Mouse (Mus musculus): ENCODE data around the gene Gm3045. TPM values are rescaled to one million over a fixed set of nuclear protein-coding genes. Genes with fewer than 3 reads are reported as not detected.
A peak's percentile ranks its signal among the peaks of the same experiment; 100 is the strongest.

Gm3045 gene
- polyA plus RNA-seq, 1 experiment from 2014 or later = not detected

GRCm38 (mm10) chr13:56404511-56405140, 21.8 kb upstream of the Gm3045 start:
- H3K4me1 ChIP-seq (replicated peaks; ENCODE audit: control insufficient read depth, insufficient read depth, low read length) = no peaks in the 10 kb centered on the region
- no peak overlapping the region for H3K27ac ChIP-seq (ENCODE audit: low read length)
- no peak overlapping the region for H3K4me3 ChIP-seq (ENCODE audit: low read length)
- no peaks in the 10 kb centered on the region for H3K36me3 ChIP-seq (ENCODE audit: control insufficient read depth, insufficient read depth, low read length)
- no peaks in the 10 kb centered on the region for H3K27me3 ChIP-seq (ENCODE audit: control insufficient read depth, insufficient read depth, low read depth, low read length)
- no peak overlapping the region for H3K4me2 ChIP-seq (ENCODE audit: low read depth, low read length)
- WGBS = 63% methylated on average over 6 of the region's 6 CpGs
- no peak for ATAC-seq (ENCODE audit: low read depth)
- no peak overlapping the region for H3K9ac ChIP-seq (ENCODE audit: low read length)
- no peaks in the 10 kb centered on the region for H3K9me3 ChIP-seq (ENCODE audit: control insufficient read depth, low read length)

GRCm38 (mm10) chr13:56412286-56412873, 14.0 kb upstream of the Gm3045 start:
- WGBS = 70% methylated on average over 9 of the region's 9 CpGs
- no peak overlapping the region for H3K4me2 ChIP-seq (ENCODE audit: low read depth, low read length)
- no peaks in the 10 kb centered on the region for H3K36me3 ChIP-seq (ENCODE audit: control insufficient read depth, insufficient read depth, low read length)
- H3K4me3 ChIP-seq (ENCODE audit: low read length) = no peak overlapping the region
- ATAC-seq (ENCODE audit: low read depth) = no peak
- no peaks in the 10 kb centered on the region for H3K4me1 ChIP-seq (replicated peaks; ENCODE audit: control insufficient read depth, insufficient read depth, low read length)
- no peak overlapping the region for H3K9ac ChIP-seq (ENCODE audit: low read length)
- no peak overlapping the region for H3K27ac ChIP-seq (ENCODE audit: low read length)
- H3K9me3 ChIP-seq (ENCODE audit: control insufficient read depth, low read length) = peaks cover 7% of the 10 kb centered on the region
- no peaks in the 10 kb centered on the region for H3K27me3 ChIP-seq (ENCODE audit: control insufficient read depth, insufficient read depth, low read depth, low read length)

GRCm38 (mm10) chr13:56418685-56419483, 7.5 kb upstream of the Gm3045 start:
- ATAC-seq (ENCODE audit: low read depth) = peak; percentile 78

GRCm38 (mm10) chr13:56419538-56419937, 6.9 kb upstream of the Gm3045 start:
- Histone ChIP-seq H3K9me3 (ENCODE audit: control insufficient read depth, low read length) (no peaks in the 10 kb centered on the region), H3K4me3 (ENCODE audit: low read length) (no peak overlapping the region), H3K36me3 (ENCODE audit: control insufficient read depth, insufficient read depth, low read length) (no peaks in the 10 kb centered on the region), H3K27ac (ENCODE audit: low read length) (no peak overlapping the region), H3K4me1 (replicated peaks; ENCODE audit: control insufficient read depth, insufficient read depth, low read length) (peaks cover 4% of the 10 kb centered on the region; the same call in 1 of the 2 replicates), H3K27me3 (ENCODE audit: control insufficient read depth, insufficient read depth, low read depth, low read length) (no peaks in the 10 kb centered on the region), H3K9ac (ENCODE audit: low read length) (no peak overlapping the region), H3K4me2 (ENCODE audit: low read depth, low read length) (no peak overlapping the region)
- ATAC-seq (ENCODE audit: low read depth) = no peak
- 46% methylated on average over 6 of the region's 6 CpGs for WGBS

More at GRCm38 (mm10) chr13:56418685-56419483, 7.5 kb upstream of the Gm3045 start:
- H3K9ac ChIP-seq (ENCODE audit: low read length) = no peak overlapping the region
- no peaks in the 10 kb centered on the region for H3K27me3 ChIP-seq (ENCODE audit: control insufficient read depth, insufficient read depth, low read depth, low read length)
- no peaks in the 10 kb centered on the region for H3K36me3 ChIP-seq (ENCODE audit: control insufficient read depth, insufficient read depth, low read length)
- no peak overlapping the region for H3K27ac ChIP-seq (ENCODE audit: low read length)
- H3K4me3 ChIP-seq (ENCODE audit: low read length) = no peak overlapping the region
- 17% methylated on average over 13 of the region's 13 CpGs for WGBS
- no peak overlapping the region for H3K4me2 ChIP-seq (ENCODE audit: low read depth, low read length)
- H3K9me3 ChIP-seq (ENCODE audit: control insufficient read depth, low read length) = peaks cover 3% of the 10 kb centered on the region
- H3K4me1 ChIP-seq (replicated peaks; ENCODE audit: control insufficient read depth, insufficient read depth, low read length) = peaks cover 4% of the 10 kb centered on the region; the same call in 1 of the 2 replicates

GRCm38 (mm10) chr13:56422072-56422723, 4.2 kb upstream of the Gm3045 start:
- Histone ChIP-seq H3K4me1 (replicated peaks; ENCODE audit: control insufficient read depth, insufficient read depth, low read length) (peaks cover 4% of the 10 kb centered on the region; the same call in 1 of the 2 replicates), H3K9ac (ENCODE audit: low read length) (no peak overlapping the region), H3K4me3 (ENCODE audit: low read length) (no peak overlapping the region), H3K27ac (ENCODE audit: low read length) (no peak overlapping the region), H3K4me2 (ENCODE audit: low read depth, low read length) (peak overlapping the region; percentile 33; the same call in 1 of the 2 replicates), H3K36me3 (ENCODE audit: control insufficient read depth, insufficient read depth, low read length) (no peaks in the 10 kb centered on the region), H3K9me3 (ENCODE audit: control insufficient read depth, low read length) (no peaks in the 10 kb centered on the region), H3K27me3 (ENCODE audit: control insufficient read depth, insufficient read depth, low read depth, low read length) (no peaks in the 10 kb centered on the region)
- 15% methylated on average over 16 of the region's 16 CpGs for WGBS
- ATAC-seq (ENCODE audit: low read depth) = peak; percentile 43; the same call in 1 of the 2 replicates

GRCm38 (mm10) chr13:56425931-56426330, 463 bp upstream of the Gm3045 start:
- Histone ChIP-seq H3K4me3 (ENCODE audit: low read length) (no peak overlapping the region), H3K9ac (ENCODE audit: low read length) (no peak overlapping the region), H3K4me1 (replicated peaks; ENCODE audit: control insufficient read depth, insufficient read depth, low read length) (no peaks in the 10 kb centered on the region; the same call in 1 of the 2 replicates), H3K27me3 (ENCODE audit: control insufficient read depth, insufficient read depth, low read depth, low read length) (no peaks in the 10 kb centered on the region), H3K36me3 (ENCODE audit: control insufficient read depth, insufficient read depth, low read length) (no peaks in the 10 kb centered on the region), H3K4me2 (ENCODE audit: low read depth, low read length) (no peak overlapping the region), H3K9me3 (ENCODE audit: control insufficient read depth, low read length) (no peaks in the 10 kb centered on the region), H3K27ac (ENCODE audit: low read length) (no peak overlapping the region)
- WGBS = 59% methylated on average over 7 of the region's 7 CpGs
- peak; percentile 37; the same call in 1 of the 2 replicates for ATAC-seq (ENCODE audit: low read depth)

- no peak overlapping the region for H3K27ac ChIP-seq (ENCODE audit: low read length)
- H3K4me3 ChIP-seq (ENCODE audit: low read length) = no peak overlapping the region
- 25% methylated on average over 16 of the region's 16 CpGs for WGBS
- peak; percentile 60 for ATAC-seq (ENCODE audit: low read depth)
- no peak overlapping the region for H3K9ac ChIP-seq (ENCODE audit: low read length)
- no peaks in the 10 kb centered on the region for H3K9me3 ChIP-seq (ENCODE audit: control insufficient read depth, low read length)
- H3K27me3 ChIP-seq (ENCODE audit: control insufficient read depth, insufficient read depth, low read depth, low read length) = no peaks in the 10 kb centered on the region
- H3K36me3 ChIP-seq (ENCODE audit: control insufficient read depth, insufficient read depth, low read length) = no peaks in the 10 kb centered on the region
- H3K4me1 ChIP-seq (replicated peaks; ENCODE audit: control insufficient read depth, insufficient read depth, low read length) = no peaks in the 10 kb centered on the region
- H3K4me2 ChIP-seq (ENCODE audit: low read depth, low read length) = no peak overlapping the region
Observed at GRCm38 (mm10) chr13:56428724-56429500, 2.5 kb downstream of the Gm3045 start.

- H3K4me3 ChIP-seq (ENCODE audit: low read length) = no peak overlapping the region
- H3K36me3 ChIP-seq (ENCODE audit: control insufficient read depth, insufficient read depth, low read length) = no peaks in the 10 kb centered on the region
- no peaks in the 10 kb centered on the region for H3K9me3 ChIP-seq (ENCODE audit: control insufficient read depth, low read length)
- no peak overlapping the region for H3K4me2 ChIP-seq (ENCODE audit: low read depth, low read length)
- no peak for ATAC-seq (ENCODE audit: low read depth)
- peaks cover 2% of the 10 kb centered on the region; the same call in 1 of the 2 replicates for H3K4me1 ChIP-seq (replicated peaks; ENCODE audit: control insufficient read depth, insufficient read depth, low read length)
- no peak overlapping the region for H3K27ac ChIP-seq (ENCODE audit: low read length)
- H3K9ac ChIP-seq (ENCODE audit: low read length) = no peak overlapping the region
- 81% methylated on average over 11 of the region's 12 CpGs for WGBS
- H3K27me3 ChIP-seq (ENCODE audit: control insufficient read depth, insufficient read depth, low read depth, low read length) = peaks cover 7% of the 10 kb centered on the region
Observed at GRCm38 (mm10) chr13:56432496-56432895, 6.1 kb downstream of the Gm3045 start.

Data from lung, embryonic 16.5 days (tissue).